Mouse (Mus musculus) heart, postnatal 0 days (tissue): Measurements from ENCODE around the gene Nt5c3. TPM values are rescaled to one million over a fixed set of nuclear protein-coding genes. Genes with fewer than 3 reads are reported as not detected.

Experiments
- ATAC-seq: fragments of 200-750 bp; cut with Nextera tagmentation; 2 replicates; pipeline ENCODE4 v1.8.0; 2017; ENCODE audit warnings: low read depth, moderate number of reproducible peaks, moderate library complexity; ENCODE audit not compliant: insufficient read depth
- DNase-seq: peaks from one replicate; pipeline ENCODE4 v3.0.0-alpha.2; 2016; ENCODE audit warnings: low spot score
- H3K27ac ChIP-seq: fragments of 300-500 bp; sonication (generic); 2 replicates; pipeline ENCODE4 v1.5.1; 2014; ENCODE audit warnings: low read depth, mild to moderate bottlenecking
- H3K27me3 ChIP-seq: fragments of 300-500 bp; sonication (generic); 2 replicates; pipeline ENCODE4 v1.6.1; 2014; ENCODE audit warnings: low read length, mixed read lengths; ENCODE audit not compliant: control insufficient read depth, insufficient read depth
- H3K36me3 ChIP-seq: fragments of 300-500 bp; sonication (generic); replicated peaks from 2 replicates; pipeline ENCODE4 v1.6.1; 2014; ENCODE audit warnings: low read length, mixed read lengths; ENCODE audit not compliant: control insufficient read depth, insufficient read depth
- H3K4me1 ChIP-seq: fragments of 300-500 bp; sonication (generic); 2 replicates; pipeline ENCODE4 v1.6.1; 2014; ENCODE audit warnings: antibody characterized with exemption; ENCODE audit not compliant: control insufficient read depth, insufficient read depth
- H3K4me2 ChIP-seq: fragments of 300-500 bp; sonication (generic); 2 replicates; pipeline ENCODE4 v1.6.1; 2014; ENCODE audit warnings: low read depth, mild to moderate bottlenecking, low read length, moderate library complexity
- H3K4me3 ChIP-seq: fragments of 300-500 bp; sonication (generic); 2 replicates; pipeline ENCODE4 v1.5.1; 2014; ENCODE audit warnings: low read depth, low read length
- H3K9ac ChIP-seq: fragments of 300-500 bp; sonication (generic); replicated peaks from 2 replicates; pipeline ENCODE4 v1.6.1; 2014; ENCODE audit warnings: low read depth, low read length, mixed read lengths
- H3K9me3 ChIP-seq: fragments of 300-500 bp; sonication (generic); replicated peaks from 2 replicates; pipeline ENCODE4 v1.6.1; 2016; ENCODE audit warnings: low read length; ENCODE audit not compliant: control insufficient read depth
- CTCF ChIP-seq: IDR thresholded peaks from 2 replicates; pipeline ENCODE4 v1.5.1; 2016; ENCODE audit warnings: antibody characterized with exemption, control low read depth, low read depth
- EP300 ChIP-seq: IDR thresholded peaks from 2 replicates; pipeline ENCODE4 v1.6.1; 2016; ENCODE audit warnings: antibody characterized with exemption, low read depth
- WGBS: fragments of 180-500 bp; shearing (Covaris S2); extraction: QIAGEN DNeasy Blood & Tissue Kit; methylation state at CpG from one replicate; pipeline ENCODE4 v1.1.7; 2014; 5-methylcytosine and 5-hydroxymethylcytosine counted together
- polyA plus RNA-seq: library from polyadenylated mRNA; unstranded; fragments of >200 nt; fragmentation: Nextera tagmentation; extraction: Ambion mirVana; gene quantifications from 2 replicates; pipeline ENCODE4 v1.2.1, GENCODE M21; 2015
- total RNA-seq: library from RNA; depleted of rRNA; stranded (reverse); fragments of >200 nt; gene quantifications from 2 replicates; pipeline ENCODE4 v1.2.3, GENCODE M21; 2014; ENCODE audit warnings: low replicate concordance

Nt5c3 gene
- total and polyA plus RNA-seq, 2 experiments from 2014 or later = 65.3 to 95.9 TPM

DNA sequence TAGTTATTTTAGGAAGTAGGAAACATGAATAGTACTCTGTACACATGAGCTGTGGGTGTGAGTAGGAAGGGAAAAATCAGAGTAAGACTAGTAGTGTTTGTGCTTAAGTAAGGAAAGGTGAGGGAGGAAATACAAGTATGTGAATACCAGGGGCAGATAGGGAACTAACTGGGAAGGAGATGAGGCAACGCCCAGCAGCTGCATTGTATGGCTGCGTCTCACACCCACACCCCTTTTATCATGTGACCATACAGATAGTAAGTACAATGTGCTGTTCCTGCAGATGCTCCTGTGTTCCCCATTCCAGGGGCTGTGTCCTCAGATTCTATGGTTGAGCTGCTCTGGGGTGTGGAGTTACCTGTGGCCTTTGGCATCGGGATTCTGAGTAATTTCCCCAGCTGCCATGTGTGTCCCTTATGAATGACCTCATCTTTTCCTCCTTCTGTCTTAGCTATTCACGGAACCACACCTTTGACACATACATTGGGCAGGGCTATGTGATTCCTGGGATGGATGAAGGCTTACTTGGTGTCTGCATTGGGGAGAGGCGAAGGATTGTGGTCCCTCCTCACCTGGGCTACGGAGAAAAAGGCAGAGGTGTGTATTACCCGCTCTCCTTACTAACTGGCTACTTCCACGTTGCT lies 63.4 kb downstream of the Nt5c3 start:
- peaks cover 37% of the 10 kb centered on the region for H3K36me3 ChIP-seq
- H3K4me2 ChIP-seq = no peak overlapping the region
- no peak for DNase-seq
- no peak overlapping the region; the same call in 1 of the 2 replicates for H3K27ac ChIP-seq
- H3K9ac ChIP-seq = no peak overlapping the region
- ATAC-seq = 0 out of 2 replicates have a peak, but pooled peaks have one; percentile 41
- TF ChIP-seq CTCF = no peak
- no peak for TF ChIP-seq EP300
- no peaks in the 10 kb centered on the region for H3K27me3 ChIP-seq
- H3K9me3 ChIP-seq = no peaks in the 10 kb centered on the region
- no peaks in the 10 kb centered on the region for H3K4me1 ChIP-seq
- WGBS = 74% methylated on average over 8 of the region's 8 CpGs
- no peak overlapping the region for H3K4me3 ChIP-seq

DNA sequence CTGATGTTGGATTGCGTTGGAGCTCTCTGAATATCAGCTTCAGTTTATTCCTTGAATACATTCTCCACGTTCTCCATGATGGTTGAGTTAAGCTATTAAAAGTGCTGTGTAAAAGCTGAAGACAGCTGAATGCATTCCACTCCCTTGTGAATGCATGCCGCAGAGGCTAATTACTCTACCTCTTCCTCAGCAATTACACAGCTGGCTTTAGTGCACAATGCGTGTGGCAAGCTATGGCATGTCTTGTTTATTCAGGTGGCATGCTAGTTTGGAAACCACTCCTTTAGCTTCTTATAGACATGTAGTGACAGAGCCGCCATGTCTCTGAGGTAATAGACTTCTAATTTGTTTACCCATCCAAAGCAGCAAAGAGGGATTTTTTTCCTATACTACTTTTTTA lies 67.0 kb downstream of the Nt5c3 start:
- Histone ChIP-seq H3K4me2 (no peak overlapping the region), H3K4me3 (no peak overlapping the region), H3K27me3 (no peaks in the 10 kb centered on the region), H3K9ac (no peak overlapping the region), H3K4me1 (no peaks in the 10 kb centered on the region), H3K9me3 (no peaks in the 10 kb centered on the region), H3K27ac (no peak overlapping the region), H3K36me3 (peaks cover 43% of the 10 kb centered on the region)
- WGBS = 65% methylated on average over 5 of the region's 5 CpGs
- no peak for TF ChIP-seq CTCF
- TF ChIP-seq EP300 = no peak
- ATAC-seq (no peak), DNase-seq (no peak)

DNA sequence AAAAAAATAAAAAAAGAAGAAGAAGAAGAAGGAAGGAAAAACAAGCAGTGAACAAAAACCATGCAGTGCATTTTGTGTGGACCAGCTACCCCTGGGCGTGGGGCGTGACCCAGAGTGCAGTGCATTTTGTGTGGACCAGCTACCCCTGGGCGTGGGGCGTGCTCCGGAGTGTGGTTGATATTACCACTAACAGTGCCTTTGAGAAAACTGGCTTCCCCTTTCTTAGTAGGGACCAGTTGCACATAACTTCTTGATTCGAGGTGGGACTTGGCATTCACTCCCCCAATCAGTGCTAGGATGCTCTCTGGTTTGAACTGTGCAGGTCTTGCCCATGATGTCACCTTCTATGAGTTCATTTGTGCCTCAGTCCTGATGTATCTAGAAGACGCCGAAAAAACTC lies 68.9 kb downstream of the Nt5c3 start:
- Histone ChIP-seq H3K27me3 (no peaks in the 10 kb centered on the region), H3K4me2 (no peak overlapping the region), H3K36me3 (peaks cover 41% of the 10 kb centered on the region), H3K4me1 (no peaks in the 10 kb centered on the region), H3K4me3 (no peak overlapping the region), H3K27ac (no peak overlapping the region), H3K9ac (no peak overlapping the region), H3K9me3 (no peaks in the 10 kb centered on the region)
- TF ChIP-seq CTCF (no peak), EP300 (no peak)
- WGBS = 94% methylated on average over 8 of the region's 8 CpGs
- ATAC-seq (no peak), DNase-seq (no peak)

DNA sequence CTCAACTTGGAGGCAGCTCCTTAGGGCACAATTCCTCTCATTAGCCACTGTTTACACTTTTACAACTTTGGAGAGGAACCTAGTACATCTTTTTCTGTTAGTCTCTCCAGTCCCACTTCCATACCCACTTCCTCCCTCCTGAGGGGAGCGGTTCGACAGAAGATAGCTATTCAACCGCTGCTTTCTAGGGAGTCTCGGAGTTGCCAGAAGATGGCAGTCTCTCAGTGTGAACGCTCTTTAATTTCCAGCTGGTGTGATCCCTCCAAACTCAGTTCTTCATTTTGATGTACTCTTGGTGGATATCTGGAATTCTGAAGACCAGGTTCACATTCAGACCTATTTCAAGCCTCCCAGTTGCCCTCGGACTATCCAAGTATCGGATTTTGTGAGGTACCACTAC lies 73.4 kb downstream of the Nt5c3 start:
- ATAC-seq = no peak
- Histone ChIP-seq H3K27me3 (no peaks in the 10 kb centered on the region), H3K4me3 (no peak overlapping the region), H3K36me3 (peaks cover 27% of the 10 kb centered on the region), H3K9ac (no peak overlapping the region), H3K4me2 (no peak overlapping the region), H3K9me3 (no peaks in the 10 kb centered on the region), H3K27ac (no peak overlapping the region), H3K4me1 (0 out of 2 replicates have a peak, but pooled peaks cover 6% of the 10 kb centered on the region)
- WGBS = 56% methylated on average over 7 of the region's 7 CpGs
- peak; percentile 32 for DNase-seq
- TF ChIP-seq CTCF = peak; percentile 50
- TF ChIP-seq EP300 = no peak

DNA sequence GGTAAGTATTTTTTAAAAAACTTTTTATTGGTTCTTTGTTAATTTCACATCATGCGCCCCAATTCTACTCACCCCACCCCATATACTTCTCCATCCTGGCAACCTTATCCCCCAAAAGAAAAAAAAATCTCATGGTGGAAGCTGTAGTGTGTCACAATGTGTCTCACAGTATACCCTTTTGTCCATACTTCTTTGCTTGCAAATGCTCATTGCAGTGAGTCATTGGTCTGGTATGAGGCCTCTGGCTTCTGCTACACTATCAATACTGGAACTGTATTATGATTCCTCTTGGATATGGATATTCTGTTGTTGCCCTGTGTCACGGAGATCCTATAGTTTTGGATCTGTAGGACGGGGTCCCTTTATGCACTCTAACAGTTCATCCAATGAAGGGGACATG lies 74.8 kb downstream of the Nt5c3 start:
- TF ChIP-seq EP300 (no peak), CTCF (no peak)
- no peak overlapping the region for H3K27ac ChIP-seq
- ATAC-seq = no peak

DNA sequence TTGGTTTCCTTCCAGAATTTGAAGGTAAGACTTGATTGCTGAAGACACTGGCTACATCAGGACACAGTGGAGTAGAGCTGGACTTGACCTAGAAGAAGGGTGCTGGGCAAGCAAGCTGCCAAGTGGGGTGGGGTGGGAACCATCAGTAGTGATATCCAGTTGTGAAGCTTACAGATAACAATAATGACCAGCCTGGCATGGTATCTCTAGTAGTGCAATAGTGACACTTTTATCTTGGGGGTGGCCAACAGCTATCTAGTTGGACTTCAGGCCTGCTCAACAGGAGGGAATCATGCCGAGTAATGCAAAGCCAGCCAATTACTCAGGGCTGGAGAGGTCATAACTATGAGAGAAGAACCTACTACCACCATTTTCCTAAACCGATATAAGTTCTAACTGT lies 79.4 kb downstream of the Nt5c3 start:
- WGBS = 60% methylated on average over 2 of the region's 2 CpGs
- no peak overlapping the region for H3K9ac ChIP-seq

More for the DNA sequence above, 74.8 kb downstream of the Nt5c3 start:
- no peak for DNase-seq
- WGBS = 86% methylated on average over 3 of the region's 3 CpGs
- 0 out of 2 replicates have a peak, but pooled peaks cover 6% of the 10 kb centered on the region for H3K4me1 ChIP-seq
- H3K4me3 ChIP-seq = no peak overlapping the region
- peaks cover 20% of the 10 kb centered on the region for H3K36me3 ChIP-seq
- H3K9ac ChIP-seq = no peak overlapping the region
- H3K4me2 ChIP-seq = no peak overlapping the region
- no peaks in the 10 kb centered on the region for H3K27me3 ChIP-seq
- no peaks in the 10 kb centered on the region for H3K9me3 ChIP-seq

More for the DNA sequence above, 79.4 kb downstream of the Nt5c3 start:
- DNase-seq (no peak), ATAC-seq (no peak)
- H3K36me3 ChIP-seq = 0 out of 2 replicates have a peak, but pooled peaks cover 5% of the 10 kb centered on the region
- H3K4me2 ChIP-seq = no peak overlapping the region
- TF ChIP-seq CTCF = no peak
- H3K27ac ChIP-seq = no peak overlapping the region
- H3K27me3 ChIP-seq = no peaks in the 10 kb centered on the region
- no peaks in the 10 kb centered on the region for H3K9me3 ChIP-seq
- 0 out of 2 replicates have a peak, but pooled peaks cover 6% of the 10 kb centered on the region for H3K4me1 ChIP-seq
- H3K4me3 ChIP-seq = no peak overlapping the region
